Mouse (Mus musculus) CH12.LX (cell line): Measurements from ENCODE around the gene Mical3. TPM values are rescaled to one million over a fixed set of nuclear protein-coding genes. Genes with fewer than 3 reads are reported as not detected.

Source experiments
- DNase-seq: peaks from one replicate; pipeline ENCODE4 v3.0.0-alpha.2; 2013; ENCODE audit errors: extremely low read depth
- H3K27ac ChIP-seq: 2 replicates; pipeline ENCODE4 v1.5.1; 2012; ENCODE audit warnings: low read depth, mild to moderate bottlenecking, control low read depth, moderate library complexity; ENCODE audit not compliant: insufficient read depth
- H3K27me3 ChIP-seq: replicated peaks from 2 replicates; pipeline ENCODE3; 2012; ENCODE audit warnings: inconsistent platforms
- H3K36me3 ChIP-seq, 2 experiments: replicated peaks in 1 of 2; 2 replicates each; pipeline versions ENCODE3 to v1.6.1; 2012; ENCODE audit warnings: inconsistent platforms in 1 of 2, low read length in 1 of 2, mild to moderate bottlenecking in 1 of 2, mixed read lengths in 1 of 2, moderate library complexity in 1 of 2; ENCODE audit not compliant: control insufficient read depth in 1 of 2, insufficient read depth in 1 of 2
- H3K4me1 ChIP-seq, 2 experiments: 2 replicates each; pipeline ENCODE4 v1.6.1; 2012; ENCODE audit warnings: inconsistent platforms in 1 of 2, moderate library complexity in 1 of 2; ENCODE audit not compliant: insufficient read depth in 2 of 2, control insufficient read depth in 1 of 2
- H3K4me2 ChIP-seq: 2 replicates; pipeline ENCODE4 v1.6.1; 2012; ENCODE audit warnings: low read depth, mild to moderate bottlenecking, control low read depth; ENCODE audit not compliant: poor library complexity, insufficient read depth, severe bottlenecking
- H3K4me3 ChIP-seq, 3 experiments: fragments of 150-350 bp in 1 of 3; sonication (generic) in 1 of 3; replicated peaks in 1 of 3; 2 replicates each; pipeline versions ENCODE3 to v1.5.1; 2011 to 2012; ENCODE audit warnings: low read depth in 2 of 3, low read length in 2 of 3, mild to moderate bottlenecking in 2 of 3, moderate library complexity in 2 of 3, control low read depth in 1 of 3, improper control_type of control experiment in 1 of 3, inconsistent platforms in 1 of 3, mixed read lengths in 1 of 3; ENCODE audit not compliant: poor library complexity in 1 of 3
- H3K79me2 ChIP-seq: replicated peaks from 2 replicates; pipeline ENCODE4 v1.6.1; 2012; ENCODE audit warnings: mild to moderate bottlenecking, moderate library complexity; ENCODE audit not compliant: control insufficient read depth, poor library complexity, insufficient read depth, severe bottlenecking; ENCODE audit errors: extremely low read depth
- H3K9ac ChIP-seq: 2 replicates; pipeline ENCODE4 v1.6.1; 2012; ENCODE audit warnings: low read depth, mild to moderate bottlenecking, control low read depth, moderate library complexity; ENCODE audit not compliant: insufficient read depth
- H3K9me3 ChIP-seq: replicated peaks from 2 replicates; pipeline ENCODE3; 2012; ENCODE audit warnings: low read length, inconsistent platforms, mixed read lengths
- BHLHE40 ChIP-seq: IDR thresholded peaks from 2 replicates; pipeline ENCODE4 v1.6.1; 2011; ENCODE audit warnings: mild to moderate bottlenecking, low read depth, low read length, improper control_type of control experiment
- CHD2 ChIP-seq: IDR thresholded peaks from 2 replicates; pipeline ENCODE4 v1.6.1; 2011; ENCODE audit warnings: low read length, improper control_type of control experiment
- E2F4 ChIP-seq: IDR thresholded peaks from 2 replicates; pipeline ENCODE4 v1.6.1; 2011; ENCODE audit warnings: low read depth, low read length, improper control_type of control experiment; ENCODE audit not compliant: insufficient replicate concordance
- ELF1 ChIP-seq: IDR thresholded peaks from 2 replicates; pipeline ENCODE4 v1.6.1; 2014; ENCODE audit warnings: low read depth, mild to moderate bottlenecking, inconsistent platforms, low read length, improper control_type of control experiment
- EP300 ChIP-seq: IDR thresholded peaks from 2 replicates; pipeline ENCODE4 v1.6.1; 2011; ENCODE audit warnings: low read length, improper control_type of control experiment
- ETS1 ChIP-seq: conservative IDR thresholded peaks from 2 replicates; pipeline ENCODE4 v1.6.1; 2012; ENCODE audit warnings: low read depth, mild to moderate bottlenecking, inconsistent platforms, low read length, improper control_type of control experiment, moderate library complexity
- GABPA ChIP-seq: IDR thresholded peaks from 2 replicates; pipeline ENCODE4 v1.6.1; 2012; ENCODE audit warnings: low read depth, low read length, improper control_type of control experiment, inconsistent platforms; ENCODE audit not compliant: insufficient replicate concordance
- HCFC1 ChIP-seq: IDR thresholded peaks from 2 replicates; pipeline ENCODE4 v1.6.1; 2012; ENCODE audit warnings: low read depth, mild to moderate bottlenecking, inconsistent platforms, low read length, improper control_type of control experiment
- JUN ChIP-seq: IDR thresholded peaks from 2 replicates; pipeline ENCODE4 v1.6.1; 2011; ENCODE audit warnings: low read depth, mild to moderate bottlenecking, low read length, improper control_type of control experiment, moderate library complexity; ENCODE audit not compliant: insufficient read depth
- MAX ChIP-seq: IDR thresholded peaks from 2 replicates; pipeline ENCODE4 v1.6.1; 2011; ENCODE audit warnings: low read length, improper control_type of control experiment
- MAZ ChIP-seq: IDR thresholded peaks from 2 replicates; pipeline ENCODE4 v1.6.1; 2012; ENCODE audit warnings: low read depth, mild to moderate bottlenecking, inconsistent platforms, low read length, improper control_type of control experiment, moderate library complexity
- MXI1 ChIP-seq: IDR thresholded peaks from 2 replicates; pipeline ENCODE4 v1.6.1; 2011; ENCODE audit warnings: mild to moderate bottlenecking, low read depth, low read length, improper control_type of control experiment
- MYC ChIP-seq: IDR thresholded peaks from 2 replicates; pipeline ENCODE4 v1.6.1; 2011; ENCODE audit warnings: low read depth, mild to moderate bottlenecking, improper control_type of control experiment, low read length
- NRF1 ChIP-seq: IDR thresholded peaks from 2 replicates; pipeline ENCODE4 v1.6.1; 2014; ENCODE audit warnings: low read depth, mild to moderate bottlenecking, inconsistent platforms, low read length, improper control_type of control experiment, moderate library complexity
- PAX5 ChIP-seq: IDR thresholded peaks from 2 replicates; pipeline ENCODE4 v1.6.1; 2012; ENCODE audit warnings: low read length, inconsistent platforms, mixed read lengths
- POLR2AphosphoS2 ChIP-seq: IDR thresholded peaks from 2 replicates; pipeline ENCODE4 v1.6.1; 2011; ENCODE audit warnings: low read depth, low read length, improper control_type of control experiment
- RAD21 ChIP-seq: IDR thresholded peaks from 2 replicates; pipeline ENCODE4 v1.6.1; 2011; ENCODE audit warnings: low read depth, mild to moderate bottlenecking, low read length, improper control_type of control experiment, moderate library complexity
- RCOR1 ChIP-seq: conservative IDR thresholded peaks from 2 replicates; pipeline ENCODE4 v1.6.1; 2012; ENCODE audit warnings: low read depth, mild to moderate bottlenecking, inconsistent platforms, low read length, improper control_type of control experiment
- SMC3 ChIP-seq: IDR thresholded peaks from 2 replicates; pipeline ENCODE4 v1.6.1; 2011; ENCODE audit warnings: low read depth, low read length, improper control_type of control experiment
- TBP ChIP-seq: conservative IDR thresholded peaks from 2 replicates; pipeline ENCODE4 v1.6.1; 2011; ENCODE audit warnings: low read depth, low read length, improper control_type of control experiment
- TCF12 ChIP-seq: IDR thresholded peaks from 2 replicates; pipeline ENCODE4 v1.6.1; 2014; ENCODE audit warnings: low read depth, mild to moderate bottlenecking, inconsistent platforms, low read length, improper control_type of control experiment
- UBTF ChIP-seq: IDR thresholded peaks from 2 replicates; pipeline ENCODE4 v1.6.1; 2012; ENCODE audit warnings: low read depth, mild to moderate bottlenecking, inconsistent platforms, low read length, improper control_type of control experiment, moderate library complexity
- USF1 ChIP-seq: IDR thresholded peaks from 2 replicates; pipeline ENCODE4 v1.6.1; 2014; ENCODE audit warnings: low read depth, mild to moderate bottlenecking, inconsistent platforms, low read length, improper control_type of control experiment
- USF2 ChIP-seq: conservative IDR thresholded peaks from 2 replicates; pipeline ENCODE4 v1.6.1; 2011; ENCODE audit warnings: low read depth, low read length, improper control_type of control experiment
- ZKSCAN1 ChIP-seq: IDR thresholded peaks from 2 replicates; pipeline ENCODE4 v1.6.1; 2012; ENCODE audit warnings: low read depth, inconsistent platforms, low read length, improper control_type of control experiment, borderline replicate concordance
- ZMIZ1 ChIP-seq: IDR thresholded peaks from 2 replicates; pipeline ENCODE4 v1.6.1; 2012; ENCODE audit warnings: low read depth, mild to moderate bottlenecking, inconsistent platforms, low read length, improper control_type of control experiment
- dilution Hi-C: fragments of 300-500 bp; cut with MboI; formaldehyde crosslinking; loops from 2 replicates; pipeline ENCODE4 v1.14.3; 2020; ENCODE audit warnings: low sequenced_read_pairs; ENCODE audit not compliant: extremely low pct_unique_long_range_greater_than_20kb, extremely low pct_ligation_motif_present
- in situ Hi-C: fragments of 300-500 bp; cut with MboI; formaldehyde crosslinking; loops from 3 replicates; pipeline ENCODE4 v1.14.3; 2019; ENCODE audit warnings: low sequenced_read_pairs, low pct_ligation_motif_present, low pct_unique_long_range_greater_than_20kb, mixed read lengths
- polyA plus RNA-seq: library from polyadenylated mRNA; unstranded; fragments of >175 nt; gene quantifications from 2 replicates; pipeline ENCODE4 v1.2.1, GENCODE M21; 2012; ENCODE audit warnings: low read depth; ENCODE audit not compliant: insufficient read length
- total RNA-seq, 2 experiments: library from RNA; depleted of rRNA; stranded (reverse); fragments of 300-350 nt in 1 of 2; fragments of >200 nt in 1 of 2; gene quantifications; 2 replicates each; pipeline ENCODE4 v1.2.3; 2012 to 2014

The Mical3 gene
- total and polyA plus RNA-seq, 3 experiments = 10.2 to 56.3 (median 26.8) TPM

DNA sequence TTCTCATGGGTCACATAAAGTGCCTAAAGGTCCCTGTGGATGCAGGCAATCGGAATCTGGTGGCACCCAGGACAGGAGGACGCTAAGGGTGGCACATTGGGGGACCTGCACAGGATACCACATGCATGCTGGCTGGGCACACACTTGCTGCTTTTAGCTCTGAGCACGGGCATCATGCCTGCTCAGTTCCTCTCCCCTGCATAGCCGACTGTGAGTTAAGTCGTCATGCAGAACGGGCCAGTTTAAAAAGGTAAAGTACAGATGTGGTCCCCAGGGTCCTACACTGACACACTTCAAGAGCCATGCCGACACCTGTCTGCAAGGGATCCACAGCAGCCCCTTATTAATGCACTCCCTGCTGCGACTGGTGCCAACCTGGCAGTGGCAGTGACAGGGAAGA is 176.6 kb downstream of the Mical3 start (continued):
- peak; percentile 61; the same call in 1 of the 2 replicates for TF ChIP-seq MYC
- TF ChIP-seq PAX5 = no peak
- peak; percentile 71; the same call in 1 of the 2 replicates for TF ChIP-seq MXI1
- no peak; the same call in 1 of the 2 replicates for TF ChIP-seq RAD21
- no peak for TF ChIP-seq RCOR1
- no peak for TF ChIP-seq TBP
- TF ChIP-seq JUN = no peak
- TF ChIP-seq HCFC1 = no peak
- TF ChIP-seq ETS1 = peak; percentile 72
- no peak for TF ChIP-seq ELF1
- TF ChIP-seq USF2 = no peak
- TF ChIP-seq EP300 = peak; percentile 69; the same call in 1 of the 2 replicates
- TF ChIP-seq BHLHE40 = peak; percentile 84
- TF ChIP-seq ZKSCAN1 = no peak
- TF ChIP-seq NRF1 = no peak
- TF ChIP-seq UBTF = no peak
- no peak for TF ChIP-seq USF1

DNA sequence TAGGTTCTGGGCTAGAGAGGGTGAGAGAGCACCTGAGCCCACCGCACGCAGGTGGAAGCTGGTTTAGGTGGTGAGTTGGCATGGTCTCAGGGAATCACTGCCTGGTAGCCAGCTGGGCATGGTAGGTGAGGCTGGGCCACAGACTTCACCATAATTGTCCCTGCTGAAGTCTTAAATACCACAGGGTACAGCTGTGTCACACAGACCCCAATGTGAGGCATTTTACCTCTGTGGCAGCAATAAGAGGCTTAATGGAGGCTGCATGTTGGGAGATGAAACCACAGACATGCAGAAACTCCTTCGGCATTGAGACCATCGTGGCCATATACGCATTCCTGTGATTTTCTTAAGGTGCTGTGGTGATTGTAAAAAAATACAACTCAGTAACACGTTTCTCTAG is 178.3 kb downstream of the Mical3 start:
- no peaks in the 10 kb centered on the region for H3K9me3 ChIP-seq
- DNase-seq = no peak
- no peaks in the 10 kb centered on the region for H3K27me3 ChIP-seq
- peaks cover 52 to 70% of the 10 kb centered on the region in 2 experiments for H3K36me3 ChIP-seq
- H3K9ac ChIP-seq = no peak overlapping the region
- H3K27ac ChIP-seq = peak overlapping the region; percentile 55
- H3K4me3 ChIP-seq = no peak overlapping the region
- dilution Hi-C loops = no loop called here
- H3K4me2 ChIP-seq = no peak overlapping the region
- TF ChIP-seq SMC3 = peak; percentile 23; the same call in 1 of the 2 replicates
- 0 out of 2 replicates have a peak, but pooled peaks have one; percentile 65 for TF ChIP-seq CHD2
- TF ChIP-seq E2F4 = no peak
- no peak for TF ChIP-seq TCF12
- TF ChIP-seq MAZ = 0 out of 2 replicates have a peak, but pooled peaks have one; percentile 46
- TF ChIP-seq MAX = 0 out of 2 replicates have a peak, but pooled peaks have one; percentile 38
- TF ChIP-seq MYC = no peak
- no peak for TF ChIP-seq USF1
- TF ChIP-seq HCFC1 = no peak
- TF ChIP-seq GABPA = no peak
- peak; percentile 87; the same call in 1 of the 2 replicates for TF ChIP-seq POLR2AphosphoS2
- peak; percentile 79; the same call in 1 of the 2 replicates for TF ChIP-seq ZMIZ1
- no peak for TF ChIP-seq TBP
- TF ChIP-seq, all 38 proteins: peak for 6
- Histone ChIP-seq H3K79me2 (no peaks in the 10 kb centered on the region; the same call in 1 of the 2 replicates), H3K4me1 (peaks cover 52 to 95% of the 10 kb centered on the region in 2 experiments)
- in situ Hi-C loops = no loop called here
